Mouse (Mus musculus): Measurements from ENCODE around the gene Mx1. TPM values are rescaled to one million over a fixed set of nuclear protein-coding genes. Genes with fewer than 3 reads are reported as not detected.

The Mx1 gene
- total and polyA plus RNA-seq, 3 experiments = 0.27 to 0.42 TPM; not detected in 1

DNA sequence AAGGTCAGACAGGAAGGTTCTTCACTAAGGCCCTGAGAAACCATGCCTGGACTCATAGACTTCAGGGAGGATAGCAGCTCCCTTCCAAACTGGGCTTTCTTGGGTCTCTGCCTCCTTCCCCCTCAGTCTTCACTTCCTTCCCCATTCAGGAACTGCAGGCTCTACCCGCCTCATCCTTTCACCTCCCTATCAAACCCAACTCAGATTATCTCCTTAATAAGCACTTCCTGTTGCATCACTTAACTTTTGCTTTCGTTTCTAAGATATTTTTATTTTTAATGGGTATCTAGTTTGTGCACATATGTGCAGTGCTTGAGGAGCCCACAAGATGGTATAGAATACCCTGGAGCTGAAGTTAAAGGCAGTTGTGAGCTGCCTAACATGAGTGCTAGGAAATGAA, 15.9 kb upstream of the Mx1 start:
- TF ChIP-seq GABPA (IDR thresholded peaks at IDR 0.05; ENCODE audit: low read depth, low read length) (no peak), CHD2 (IDR thresholded peaks at IDR 0.05; ENCODE audit: low read length) (no peak), E2F4 (IDR thresholded peaks at IDR 0.05; ENCODE audit: borderline replicate concordance, low read depth, low read length) (no peak), MAX (IDR thresholded peaks at IDR 0.05; ENCODE audit: low read length) (no peak), ETS1 (IDR thresholded peaks at IDR 0.05; ENCODE audit: low read depth, low read length) (peak; percentile 99), NELFE (IDR thresholded peaks at IDR 0.05; ENCODE audit: low read depth, low read length) (no peak), ELF1 (IDR thresholded peaks at IDR 0.05; ENCODE audit: low read depth, low read length) (peak; percentile 71), GATA1 (IDR thresholded peaks at IDR 0.05; ENCODE audit: low read depth, low read length) (peak; percentile 88), POLR2A (IDR thresholded peaks at IDR 0.05; ENCODE audit: control insufficient read depth in 1 of 2, insufficient read depth in 1 of 2, low read depth in 1 of 2, low read length in 2 of 2, poor library complexity in 1 of 2) (no peak), RAD21 (IDR thresholded peaks at IDR 0.05; ENCODE audit: low read depth, low read length) (peak; percentile 12), ZNF384 (IDR thresholded peaks at IDR 0.05; ENCODE audit: low read depth, low read length) (no peak), TCF12 (IDR thresholded peaks at IDR 0.05; ENCODE audit: low read depth, low read length) (peak; percentile 69), SMC3 (IDR thresholded peaks at IDR 0.05; ENCODE audit: low read depth, low read length) (0 out of 2 replicates have a peak, but pooled peaks have one; percentile 8), EP300 (IDR thresholded peaks at IDR 0.05; ENCODE audit: low read depth in 1 of 2, low read length in 2 of 2) (peak; percentile 60 to 84; a peak in 3 of 4 replicates), POLR2AphosphoS2 (IDR thresholded peaks at IDR 0.05; ENCODE audit: low read length) (0 out of 2 replicates have a peak, but pooled peaks have one; percentile 27), KAT2A (conservative IDR thresholded peaks at IDR 0.05; ENCODE audit: low read depth, low read length) (no peak), CTCF (IDR thresholded peaks at IDR 0.05 in 2 of 3, conservative IDR thresholded peaks at IDR 0.05 in 1 of 3; ENCODE audit: control insufficient read depth in 1 of 3, insufficient read depth in 1 of 3, low read depth in 2 of 3, low read length in 3 of 3, poor library complexity in 1 of 3, severe bottlenecking in 1 of 3) (no peak; a peak in 1 of 6 replicates), USF2 (IDR thresholded peaks at IDR 0.05; ENCODE audit: borderline replicate concordance in 1 of 2, insufficient read depth in 1 of 2, low read depth in 1 of 2, low read length in 2 of 2) (no peak), MXI1 (IDR thresholded peaks at IDR 0.05; ENCODE audit: low read depth, low read length) (no peak; the same call in 1 of the 2 replicates), HCFC1 (IDR thresholded peaks at IDR 0.05; ENCODE audit: low read depth, low read length) (peak; percentile 70), SIN3A (IDR thresholded peaks at IDR 0.05; ENCODE audit: low read length) (peak; percentile 74)
- peaks cover 0 to 63% of the 10 kb centered on the region in 2 experiments; a peak in 2 of 4 replicates for H3K36me3 ChIP-seq (ENCODE audit: control insufficient read depth in 1 of 2, insufficient read depth in 2 of 2, low read length in 2 of 2)

GRCm38 (mm10) chr16:97476524-97476923, 13.8 kb upstream of the Mx1 start:
- Histone ChIP-seq H3K27me3 (ENCODE audit: control insufficient read depth in 1 of 2, insufficient read depth in 2 of 2, low read length in 2 of 2) (no peaks in the 10 kb centered on the region), H3K36me3 (ENCODE audit: control insufficient read depth in 1 of 2, insufficient read depth in 2 of 2, low read length in 2 of 2) (peaks cover 0 to 75% of the 10 kb centered on the region in 2 experiments; a peak in 2 of 4 replicates), H3K9ac (ENCODE audit: control insufficient read depth, low read depth, low read length, poor library complexity, severe bottlenecking) (no peak overlapping the region), H3K4me1 (ENCODE audit: control insufficient read depth in 1 of 2, insufficient read depth in 2 of 2, low read length in 2 of 2) (peaks cover 45 to 58% of the 10 kb centered on the region in 2 experiments), H3K79me2 (ENCODE audit: control insufficient read depth, insufficient read depth, low read length, poor library complexity) (no peaks in the 10 kb centered on the region), H3K4me3 (ENCODE audit: control insufficient read depth in 1 of 2, insufficient read depth in 1 of 2, low read depth in 2 of 2, low read length in 2 of 2) (no peak overlapping the region), H3K27ac (ENCODE audit: control insufficient read depth, low read depth, low read length) (peak overlapping the region; percentile 76), H3K9me3 (replicated peaks; ENCODE audit: insufficient read depth, low read length) (no peaks in the 10 kb centered on the region)
- DNase-seq (ENCODE audit: low read depth, low spot score) = peak; percentile 87
- TF ChIP-seq CHD2 (IDR thresholded peaks at IDR 0.05; ENCODE audit: low read length) (no peak), MYC (IDR thresholded peaks at IDR 0.05; ENCODE audit: low read depth, low read length) (no peak), ELF1 (IDR thresholded peaks at IDR 0.05; ENCODE audit: low read depth, low read length) (no peak), ETS1 (IDR thresholded peaks at IDR 0.05; ENCODE audit: low read depth, low read length) (peak; percentile 58), ZMIZ1 (IDR thresholded peaks at IDR 0.05; ENCODE audit: low read depth, low read length) (no peak), RCOR1 (IDR thresholded peaks at IDR 0.05; ENCODE audit: low read depth, low read length) (peak; percentile 73), KAT2A (conservative IDR thresholded peaks at IDR 0.05; ENCODE audit: low read depth, low read length) (no peak), CTCF (IDR thresholded peaks at IDR 0.05 in 2 of 3, conservative IDR thresholded peaks at IDR 0.05 in 1 of 3; ENCODE audit: control insufficient read depth in 1 of 3, insufficient read depth in 1 of 3, low read depth in 2 of 3, low read length in 3 of 3, poor library complexity in 1 of 3, severe bottlenecking in 1 of 3) (peak in 1 of 3 experiments; percentile 2; a peak in 1 of 6 replicates), SIN3A (IDR thresholded peaks at IDR 0.05; ENCODE audit: low read length) (no peak; the same call in 1 of the 2 replicates), TCF12 (IDR thresholded peaks at IDR 0.05; ENCODE audit: low read depth, low read length) (peak; percentile 49), MAZ (IDR thresholded peaks at IDR 0.05; ENCODE audit: low read depth, low read length) (no peak), TAL1 (IDR thresholded peaks at IDR 0.05; ENCODE audit: low read length) (peak; percentile 70), POLR2A (IDR thresholded peaks at IDR 0.05; ENCODE audit: control insufficient read depth in 1 of 2, insufficient read depth in 1 of 2, low read depth in 1 of 2, low read length in 2 of 2, poor library complexity in 1 of 2) (no peak), TBP (IDR thresholded peaks at IDR 0.05; ENCODE audit: low read depth, low read length) (no peak), E2F4 (IDR thresholded peaks at IDR 0.05; ENCODE audit: borderline replicate concordance, low read depth, low read length) (no peak), BHLHE40 (IDR thresholded peaks at IDR 0.05; ENCODE audit: borderline replicate concordance, low read depth, low read length) (no peak), EP300 (IDR thresholded peaks at IDR 0.05; ENCODE audit: low read depth in 1 of 2, low read length in 2 of 2) (peak; percentile 61 to 65; a peak in 3 of 4 replicates), CHD1 (IDR thresholded peaks at IDR 0.05; ENCODE audit: low read depth, low read length) (no peak), RAD21 (IDR thresholded peaks at IDR 0.05; ENCODE audit: low read depth, low read length) (no peak)

More for the DNA sequence above, 15.9 kb upstream of the Mx1 start:
- peak overlapping the region; percentile 76 for H3K27ac ChIP-seq (ENCODE audit: control insufficient read depth, low read depth, low read length)
- H3K4me3 ChIP-seq (ENCODE audit: control insufficient read depth in 1 of 2, insufficient read depth in 1 of 2, low read depth in 2 of 2, low read length in 2 of 2) = peak overlapping the region; percentile 0 to 26; a peak in 2 of 4 replicates
- peaks cover 35 to 48% of the 10 kb centered on the region in 2 experiments for H3K4me1 ChIP-seq (ENCODE audit: control insufficient read depth in 1 of 2, insufficient read depth in 2 of 2, low read length in 2 of 2)
- no peaks in the 10 kb centered on the region for H3K27me3 ChIP-seq (ENCODE audit: control insufficient read depth in 1 of 2, insufficient read depth in 2 of 2, low read length in 2 of 2)
- H3K9ac ChIP-seq (ENCODE audit: control insufficient read depth, low read depth, low read length, poor library complexity, severe bottlenecking) = peak overlapping the region; percentile 36
- H3K9me3 ChIP-seq (replicated peaks; ENCODE audit: insufficient read depth, low read length) = no peaks in the 10 kb centered on the region
- H3K79me2 ChIP-seq (ENCODE audit: control insufficient read depth, insufficient read depth, low read length, poor library complexity) = no peaks in the 10 kb centered on the region
- peak; percentile 82 for DNase-seq (ENCODE audit: low read depth, low spot score)
